Mouse (Mus musculus): ENCODE results near the gene Snx10.
"Not testable (repeated sequence)": the region's sequence is repeated elsewhere in the genome, so short reads cannot be mapped to it uniquely, and the experiment has no call there.

Gene Snx10

DNA sequence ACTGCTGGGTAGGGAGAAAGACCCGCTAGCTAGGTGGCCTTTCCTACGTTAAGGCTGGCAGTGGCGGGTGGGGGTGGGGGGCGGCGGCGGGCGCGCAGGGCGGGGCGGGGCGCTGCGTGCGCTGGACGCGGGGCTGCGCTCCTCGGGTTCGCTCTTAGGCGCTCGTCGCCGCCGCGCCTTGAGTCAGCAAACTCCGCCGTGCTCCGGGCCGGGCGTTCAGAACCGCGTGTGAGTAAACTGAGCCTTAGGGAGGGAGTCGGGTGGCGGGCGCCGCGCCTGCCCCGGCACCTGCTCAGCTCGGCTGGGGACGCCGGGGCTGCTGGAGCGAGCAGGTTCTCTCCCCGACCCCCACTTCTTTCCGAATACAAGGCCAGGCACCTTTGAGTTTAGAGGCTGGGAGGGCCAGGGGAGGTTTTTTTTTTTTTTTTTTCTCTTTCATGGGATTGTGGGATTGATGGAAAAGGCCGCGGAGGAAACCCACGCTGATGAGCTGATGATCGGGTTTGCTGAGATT is at the start of gene Snx10:
Gene Snx10, plus strand, starts transcription at position 95 of the 514 bp plus-strand sequence.
- no peak for DNase-seq (ENCODE audit: low read depth in 2 of 2, low spot score in 2 of 2)

DNA sequence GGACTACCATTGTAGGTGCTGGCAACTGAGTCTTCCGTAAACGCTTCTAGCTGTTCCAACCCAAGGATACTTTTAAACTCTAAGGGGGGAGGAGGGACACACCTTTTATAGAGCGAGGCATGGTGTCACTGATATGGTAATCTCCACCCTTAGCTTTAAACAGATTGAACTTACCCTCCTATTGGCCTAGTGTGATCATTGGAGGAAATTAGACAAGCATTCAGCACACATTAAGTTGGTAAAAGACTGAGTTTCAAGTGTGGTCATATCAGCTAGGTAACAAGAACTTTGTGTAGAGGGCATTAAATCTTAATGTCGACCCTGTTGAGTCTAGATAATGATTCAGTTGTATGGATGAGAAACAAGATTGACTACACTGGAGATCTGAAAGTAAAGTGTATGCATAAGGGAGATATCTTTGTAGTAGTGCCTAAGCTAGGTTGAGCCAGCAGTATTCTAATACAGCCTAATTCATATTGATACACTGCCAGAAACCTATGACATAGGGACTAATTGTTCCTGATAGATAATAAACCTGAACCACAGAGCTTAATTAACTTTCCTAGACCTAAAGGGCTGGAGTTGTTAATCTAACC is 44.5 kb upstream of the Snx10 start:
- no peak for DNase-seq (ENCODE audit: low read depth in 2 of 2, low spot score in 2 of 2)

DNA sequence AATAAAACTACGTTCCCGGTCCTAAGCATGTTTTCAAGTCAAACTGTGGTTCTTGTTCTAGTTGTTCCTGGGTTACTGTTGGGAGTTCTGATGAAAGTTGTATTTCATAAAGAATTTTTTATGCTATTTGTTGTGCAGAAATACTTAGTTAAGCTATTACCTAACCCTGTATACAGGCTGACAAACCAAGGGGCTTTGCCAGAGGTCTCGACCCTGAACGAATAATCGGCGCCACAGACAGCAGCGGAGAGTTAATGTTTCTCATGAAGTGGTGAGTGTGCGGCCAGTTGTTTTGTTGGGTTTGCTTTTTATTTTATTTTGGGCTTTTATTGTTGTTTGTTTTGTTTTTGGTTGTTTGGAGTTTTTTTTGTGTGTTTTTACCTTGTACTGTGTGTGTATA is 42.2 kb upstream of the Snx10 start:
- no peak for DNase-seq (ENCODE audit: low read depth in 2 of 2, low spot score in 2 of 2)

DNA sequence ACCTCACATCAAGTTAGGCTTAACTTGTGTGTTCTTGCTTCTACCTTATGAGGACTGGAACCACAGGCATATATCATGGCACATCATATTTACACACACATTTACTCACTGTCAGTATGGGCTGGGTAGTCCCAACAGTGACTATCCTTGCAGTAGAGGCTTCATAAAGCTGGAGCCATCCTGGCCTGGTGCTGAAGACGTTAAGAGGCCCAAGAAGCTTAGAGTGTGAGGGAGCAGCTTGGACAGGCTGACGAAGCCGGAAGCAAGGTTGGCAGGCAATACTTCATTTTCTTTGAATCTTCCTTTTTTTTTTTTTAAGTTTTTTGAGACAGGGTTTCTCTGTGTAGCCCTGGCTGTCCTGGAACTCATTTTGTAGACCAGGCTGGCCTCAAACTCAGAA is 39.8 kb upstream of the Snx10 start:
- DNase-seq (ENCODE audit: low read depth in 2 of 2, low spot score in 2 of 2), result no peak

DNA sequence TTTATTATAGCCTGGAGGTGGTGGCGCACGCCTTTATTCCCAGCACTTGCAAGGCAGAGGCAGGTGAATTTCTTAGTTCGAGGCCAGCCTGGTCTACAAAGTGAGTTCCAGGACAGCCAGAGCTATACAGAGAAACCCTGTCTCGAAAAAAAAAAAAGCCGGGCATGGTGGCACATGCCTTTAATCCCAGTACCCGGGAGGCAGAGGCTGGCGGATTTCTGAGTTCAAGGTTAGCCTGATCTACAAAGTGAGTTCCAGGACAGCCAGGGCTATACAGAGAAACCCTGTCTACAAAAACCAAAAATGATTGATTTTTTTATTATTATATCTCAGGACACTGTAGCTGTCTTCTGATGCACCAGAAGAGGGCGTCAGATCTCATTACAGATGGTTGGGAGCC is 39.1 kb upstream of the Snx10 start:
- not testable (repeated sequence) for DNase-seq (ENCODE audit: low read depth in 2 of 2, low spot score in 2 of 2)

DNA sequence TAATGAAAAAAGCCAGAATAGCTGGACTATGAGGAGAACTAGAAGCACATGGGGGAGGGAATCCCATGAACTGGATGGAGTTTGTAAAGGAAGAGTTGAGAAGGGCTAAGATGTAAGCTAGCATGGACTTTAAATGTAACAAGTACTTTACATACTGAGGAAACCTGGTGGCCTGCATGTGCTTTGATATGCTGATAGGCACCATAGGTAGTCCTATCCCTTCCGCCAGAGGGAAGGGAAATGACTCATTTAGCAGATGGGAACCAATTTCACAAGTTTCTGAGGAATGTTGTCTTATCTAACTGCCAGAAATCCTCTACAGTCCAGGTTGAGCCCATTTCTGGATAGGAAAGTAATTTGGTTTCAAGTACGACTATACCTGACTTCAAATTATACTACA is 38.1 kb upstream of the Snx10 start:
- no peak for DNase-seq (ENCODE audit: low read depth in 2 of 2, low spot score in 2 of 2)

DNA sequence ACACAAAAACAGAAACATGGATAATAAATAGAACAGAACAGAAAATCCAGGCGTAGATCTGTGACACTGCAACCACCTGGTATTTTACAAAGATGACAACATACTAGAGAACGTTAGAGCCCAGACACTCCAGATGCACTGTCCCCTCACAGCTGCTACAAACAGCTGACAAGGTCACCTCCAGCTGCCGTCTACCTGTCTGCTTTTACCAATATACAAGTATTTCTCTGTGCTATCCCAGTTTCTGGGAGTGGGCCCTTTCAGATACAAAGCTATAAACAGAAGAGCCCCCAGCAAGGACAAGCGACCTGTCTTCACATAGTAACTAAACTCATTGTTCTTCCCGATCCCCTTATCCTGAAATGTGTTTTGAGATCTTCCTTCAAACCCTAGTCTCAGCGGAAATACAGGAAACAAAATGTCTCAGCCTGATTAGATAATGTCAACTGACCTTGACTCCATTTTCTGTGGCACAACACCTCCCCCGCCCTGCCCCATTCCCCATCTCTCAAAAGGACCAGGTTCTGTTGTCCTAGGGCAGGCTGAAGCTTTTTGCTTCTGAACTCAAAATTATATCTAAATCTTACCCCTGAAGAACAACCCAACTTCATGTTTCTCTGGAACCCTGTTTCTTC is 37.5 kb upstream of the Snx10 start:
- DNase-seq (ENCODE audit: low read depth in 2 of 2, low spot score in 2 of 2), result no peak

DNA sequence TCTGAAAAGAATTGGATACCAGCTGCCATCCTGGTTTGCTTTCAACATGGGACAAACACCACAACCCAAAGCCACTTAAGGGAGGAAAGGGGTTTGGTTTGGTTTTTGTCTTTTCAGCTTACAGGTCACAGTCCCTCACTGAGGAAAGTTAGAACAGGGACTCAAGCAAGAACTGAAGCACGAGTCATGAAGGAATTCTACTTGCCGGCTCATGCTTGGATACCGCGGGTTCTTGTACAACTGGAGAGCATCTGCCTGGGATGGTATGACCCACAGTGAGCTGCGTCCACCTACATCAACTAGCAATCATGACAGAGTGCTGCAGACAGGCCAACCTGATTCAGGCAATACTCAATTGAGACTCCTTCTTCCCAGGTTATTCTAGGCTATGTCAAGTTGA is 37.0 kb upstream of the Snx10 start:
- DNase-seq (ENCODE audit: low read depth in 2 of 2, low spot score in 2 of 2), result no peak

DNA sequence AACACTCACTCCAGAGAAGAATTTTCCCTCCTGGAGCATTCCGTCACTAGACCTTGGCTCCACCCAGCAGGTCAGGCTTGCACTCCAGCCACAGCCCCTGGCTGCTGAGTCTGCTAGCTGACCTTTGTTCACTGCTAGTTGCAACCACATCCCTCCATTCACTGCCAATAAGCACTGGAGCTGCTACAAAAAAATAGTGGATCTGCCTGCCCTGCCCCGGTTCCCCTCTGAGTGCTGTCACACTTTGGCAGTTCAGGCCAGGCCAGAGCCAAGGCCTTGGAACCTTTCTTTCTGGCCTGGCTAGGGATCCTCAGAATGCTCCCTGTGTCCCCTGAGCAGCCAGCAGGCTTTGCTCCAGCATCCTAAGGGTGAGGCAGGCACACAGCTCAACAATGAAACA is 33.9 kb upstream of the Snx10 start:
- no peak for DNase-seq (ENCODE audit: low read depth in 2 of 2, low spot score in 2 of 2)

DNA sequence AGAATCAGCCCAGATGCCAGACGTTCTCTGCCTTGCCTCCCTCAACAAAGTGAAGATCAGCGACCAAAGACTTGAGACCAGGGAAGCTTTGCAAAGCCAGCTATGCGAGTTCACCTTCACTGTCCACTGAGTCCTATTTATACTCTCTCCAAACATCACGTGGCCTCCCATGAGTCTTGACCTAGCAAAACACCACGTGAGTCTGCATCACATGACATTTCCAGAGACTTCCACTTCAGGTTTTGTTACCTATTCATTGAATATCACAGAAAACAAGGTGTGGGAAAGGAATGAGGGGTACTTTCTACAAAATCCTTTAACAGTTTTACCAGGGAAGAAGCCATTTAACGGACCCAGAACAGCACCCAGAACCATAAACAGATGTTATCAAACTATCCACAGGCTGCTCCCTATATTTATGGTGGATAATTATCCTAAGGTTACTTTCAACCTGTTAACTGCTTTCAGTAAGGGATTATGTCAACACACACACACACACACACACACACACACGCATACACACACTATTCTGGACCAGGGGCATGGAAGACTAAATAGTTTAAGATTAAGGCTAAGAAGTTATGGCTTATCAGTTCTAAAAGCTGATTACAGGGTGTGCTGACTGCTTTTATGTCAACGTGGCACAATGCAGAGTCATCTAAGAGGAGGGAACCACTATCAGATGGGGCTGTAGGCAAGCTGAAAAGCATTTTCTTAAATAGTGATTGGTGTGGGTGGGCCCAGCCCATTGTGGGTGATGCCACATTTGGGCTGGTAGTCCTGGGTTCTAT is 26.2 kb upstream of the Snx10 start:
- no peak for DNase-seq (ENCODE audit: low read depth in 2 of 2, low spot score in 2 of 2)

DNA sequence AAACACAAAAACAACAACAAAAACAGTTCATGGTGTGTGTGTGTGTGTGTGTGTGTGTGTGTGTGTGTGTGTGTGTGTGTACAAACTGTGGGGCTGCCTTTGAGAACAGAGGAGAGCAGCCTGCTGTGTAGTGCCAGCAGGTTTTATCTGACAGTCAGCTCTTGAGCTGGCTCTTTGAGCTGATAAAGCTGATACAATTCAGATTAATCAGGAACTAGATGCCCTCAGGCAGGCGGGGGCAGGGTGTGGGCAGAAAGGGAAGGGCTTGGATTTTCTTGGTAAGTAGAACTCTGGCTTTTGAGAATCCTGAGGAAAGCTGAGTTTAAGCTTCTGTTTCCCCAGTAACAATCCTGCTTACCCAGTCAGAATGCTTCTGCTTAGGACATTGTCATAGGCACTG is 18.0 kb upstream of the Snx10 start:
- no peak for DNase-seq (ENCODE audit: low read depth in 2 of 2, low spot score in 2 of 2)

DNA sequence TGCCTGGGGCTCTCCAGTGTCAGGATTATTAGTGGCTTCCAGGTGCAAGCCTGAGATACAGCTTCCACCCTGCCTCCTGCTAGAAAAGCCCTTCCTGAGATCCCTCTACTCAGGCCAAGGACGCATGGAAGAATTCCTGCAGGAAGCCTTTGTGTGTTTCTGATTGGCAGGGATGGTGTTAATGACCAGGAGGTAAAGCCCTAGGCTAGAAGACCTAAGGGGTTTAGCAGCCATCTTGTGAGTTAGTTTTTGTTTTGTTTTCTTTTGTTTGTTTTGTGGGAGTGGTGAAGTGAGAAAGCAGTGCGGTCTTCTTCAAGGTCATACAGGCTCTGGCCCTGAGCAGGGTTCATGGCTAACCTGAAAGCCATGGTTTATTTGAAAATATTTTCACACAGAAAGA is 16.1 kb upstream of the Snx10 start:
- DNase-seq (ENCODE audit: low read depth in 2 of 2, low spot score in 2 of 2), result no peak

DNA sequence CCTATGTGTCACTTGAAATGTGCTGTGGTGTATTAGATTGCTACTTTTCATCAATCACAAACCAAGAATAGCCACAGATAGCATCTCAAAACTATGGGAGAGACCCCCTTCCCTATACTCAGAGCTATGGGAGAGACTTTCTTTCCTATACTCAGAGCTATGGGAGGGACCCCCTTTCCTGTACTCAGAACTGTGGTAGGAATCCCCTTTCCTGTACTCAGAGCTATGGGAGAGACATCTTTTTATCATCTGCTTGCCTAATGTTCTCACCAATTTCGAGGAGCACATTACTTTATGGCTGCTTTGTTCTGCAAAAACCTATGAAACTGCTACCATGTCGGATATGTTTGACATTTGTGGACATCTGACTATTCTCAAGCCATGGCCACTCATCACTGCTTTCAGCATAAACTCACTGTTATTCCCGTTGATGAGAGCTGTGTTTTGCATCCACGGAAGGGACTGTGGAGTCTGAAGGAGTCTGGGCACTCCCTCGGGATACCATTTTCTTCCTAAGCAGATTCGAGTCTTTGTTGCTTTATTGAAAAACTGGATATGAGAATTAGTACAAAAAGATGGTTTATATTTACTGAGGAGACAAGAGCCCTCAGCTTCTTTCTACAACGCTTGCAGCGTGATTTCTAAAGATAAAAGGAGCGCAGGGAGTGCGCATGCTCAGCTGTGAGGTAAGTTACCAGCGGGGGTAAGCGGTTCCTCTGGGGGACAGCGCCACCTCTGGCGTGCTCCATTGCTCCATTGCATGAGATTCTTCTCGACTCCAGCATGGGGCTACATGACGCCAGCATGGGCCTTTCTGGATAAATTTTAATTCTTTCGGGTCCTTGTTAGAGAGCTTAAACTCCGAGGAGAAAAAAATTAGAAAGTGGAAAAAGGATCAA is 14.7 kb upstream of the Snx10 start:
- peak; percentile 70 to 81 for DNase-seq (ENCODE audit: low read depth in 2 of 2, low spot score in 2 of 2)

DNA sequence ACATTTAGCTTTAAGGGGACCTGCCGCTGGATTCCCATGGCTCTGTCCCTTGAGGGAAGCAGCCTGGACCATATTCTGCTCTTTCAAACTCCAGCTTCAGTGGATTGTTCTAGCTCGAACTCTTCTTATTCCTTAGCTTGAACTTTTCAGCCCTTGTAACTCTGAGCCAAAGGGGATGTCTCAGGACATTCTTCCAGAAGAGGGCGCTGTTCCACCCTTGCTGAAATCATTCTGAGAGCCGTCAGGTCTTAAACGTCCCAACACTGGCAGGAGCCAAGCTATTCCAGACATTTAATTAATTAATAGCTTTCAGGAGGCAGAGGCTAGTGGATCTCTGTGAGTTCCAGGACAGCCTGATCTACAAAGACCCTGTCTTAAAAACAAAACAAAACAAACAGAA is 13.6 kb upstream of the Snx10 start:
- peak; percentile 56 to 70 for DNase-seq (ENCODE audit: low read depth in 2 of 2, low spot score in 2 of 2)

DNA sequence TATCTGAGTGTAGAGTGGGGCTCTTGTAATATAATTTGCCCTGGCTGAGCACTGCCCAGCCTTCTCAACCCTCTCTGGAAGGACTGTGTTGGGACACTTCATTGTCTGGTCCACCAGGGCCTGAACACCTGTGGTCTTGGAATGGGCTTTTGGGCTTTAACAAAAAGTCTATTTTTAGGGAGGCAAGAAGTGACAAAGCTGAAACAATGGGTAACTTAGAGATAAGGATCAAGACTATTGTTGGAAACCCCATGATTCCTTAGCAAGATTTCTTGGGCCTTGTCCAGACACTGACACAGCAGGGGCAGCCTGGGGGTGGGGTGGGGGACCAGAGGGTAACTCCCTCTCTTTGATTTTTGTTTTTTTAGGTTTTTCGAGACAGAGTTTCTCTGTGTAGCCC is 12.8 kb upstream of the Snx10 start:
- DNase-seq (ENCODE audit: low read depth in 2 of 2, low spot score in 2 of 2), result no peak

DNA sequence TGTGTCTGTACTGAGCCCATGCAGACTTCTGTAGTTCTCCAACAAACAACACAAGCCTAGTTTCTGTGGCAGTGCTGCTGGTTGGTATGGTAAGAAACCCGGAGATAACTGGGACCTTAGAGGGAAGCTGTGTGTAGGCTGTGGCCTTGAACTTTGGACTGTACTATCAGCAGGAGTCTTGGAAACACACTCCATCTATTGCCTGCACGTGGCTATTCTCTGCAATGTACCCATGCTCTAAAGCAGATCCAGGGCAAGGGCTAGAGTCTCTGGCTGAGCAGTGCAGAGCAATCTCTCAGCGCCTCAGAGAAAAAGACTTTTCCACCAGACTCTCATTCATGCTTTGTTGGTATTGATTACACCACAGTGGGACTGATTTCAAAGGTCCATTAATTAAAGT is 10.0 kb upstream of the Snx10 start:
- DNase-seq (ENCODE audit: low read depth in 2 of 2, low spot score in 2 of 2), result no peak

DNA sequence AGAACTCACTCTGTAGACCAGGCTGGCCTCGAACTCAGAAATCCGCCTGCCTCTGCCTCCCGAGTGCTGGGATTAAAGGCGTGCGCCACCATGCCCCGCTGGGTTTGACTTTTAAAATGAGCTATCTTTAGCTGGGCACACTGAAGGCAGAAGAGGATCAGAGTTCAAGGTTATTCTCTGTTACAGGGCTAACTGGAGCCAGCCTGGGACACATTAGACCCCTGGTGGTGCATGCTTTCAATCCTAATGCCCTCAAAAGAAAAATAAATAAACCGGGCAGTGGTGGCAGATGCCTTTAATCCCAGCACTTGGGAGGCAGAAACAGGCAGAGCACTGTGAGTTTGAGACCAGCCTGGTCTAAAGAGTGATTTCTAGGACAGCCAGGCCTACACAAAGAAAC is 8.8 kb upstream of the Snx10 start:
- DNase-seq (ENCODE audit: low read depth in 2 of 2, low spot score in 2 of 2), result no peak

DNA sequence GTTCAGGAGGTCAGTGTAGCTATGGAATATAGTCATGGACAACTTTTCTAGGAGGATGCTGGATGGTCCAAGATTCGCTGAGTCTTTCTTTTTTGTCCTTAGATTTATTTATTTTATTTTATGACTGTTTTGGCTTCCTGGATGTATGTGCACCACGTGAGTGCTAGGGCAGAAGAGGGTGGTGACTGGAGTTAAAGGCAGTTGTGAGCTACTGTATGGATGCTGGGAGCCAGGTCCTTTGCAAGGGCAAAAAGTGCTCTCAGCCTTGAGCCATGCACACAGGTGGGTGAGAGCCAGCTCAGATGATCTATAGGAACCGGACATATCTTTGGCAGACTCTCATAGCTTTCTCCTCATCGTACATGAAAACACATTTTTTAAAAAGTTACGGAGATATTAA is 391 bp upstream of the Snx10 start:
- DNase-seq (ENCODE audit: low read depth in 2 of 2, low spot score in 2 of 2), result no peak

DNA sequence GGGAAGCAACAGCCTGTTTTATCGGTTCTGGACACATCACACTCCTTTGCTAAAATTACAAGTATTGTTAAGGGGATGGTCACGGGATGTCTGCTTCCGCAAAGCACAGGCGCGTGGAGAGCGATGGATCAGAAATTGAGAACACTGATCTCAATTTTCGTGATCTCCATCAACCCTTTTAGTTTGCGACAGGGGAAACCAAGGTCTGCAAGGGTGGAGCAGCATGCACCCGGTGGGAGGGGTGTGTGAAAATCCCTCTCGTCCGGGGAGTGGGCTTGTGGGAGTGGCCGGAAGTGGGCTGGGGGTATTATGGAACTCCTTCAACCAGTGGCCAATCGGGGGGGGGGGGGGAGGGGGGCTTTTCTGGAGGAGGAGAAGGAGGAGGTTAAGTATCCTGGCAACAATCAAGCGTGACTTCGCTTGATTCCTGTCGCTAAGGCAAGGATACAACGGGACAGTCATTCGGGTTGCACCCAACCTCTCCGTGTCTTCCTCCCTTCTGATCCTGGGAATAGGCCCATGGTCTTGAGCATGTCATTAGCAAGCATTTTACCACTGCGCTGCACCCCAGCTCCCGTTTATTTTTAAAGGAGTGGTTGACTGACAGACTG is 725 bp downstream of the Snx10 start:
- DNase-seq (ENCODE audit: low read depth in 2 of 2, low spot score in 2 of 2), result no peak

DNA sequence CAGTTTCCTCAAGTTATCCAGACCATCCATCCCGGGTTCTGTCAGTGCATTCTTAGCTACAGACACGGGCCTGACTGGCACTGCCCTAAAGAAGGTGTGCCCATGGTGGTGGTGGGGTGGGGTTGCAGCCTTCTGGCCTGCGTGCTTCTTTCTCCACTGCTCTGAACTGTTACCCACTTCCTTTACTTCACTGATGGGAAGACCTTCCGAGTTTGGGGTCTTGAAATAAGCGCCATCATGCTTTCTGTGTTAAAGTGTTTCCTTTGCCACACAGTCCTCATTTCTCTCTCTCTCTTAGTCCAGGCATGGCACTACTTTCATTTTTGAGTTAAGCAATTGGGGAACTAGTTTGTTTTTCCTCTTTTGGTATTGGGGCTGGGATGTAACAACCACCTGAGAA is 1.3 kb downstream of the Snx10 start:
- no peak for DNase-seq (ENCODE audit: low read depth in 2 of 2, low spot score in 2 of 2)

DNA sequence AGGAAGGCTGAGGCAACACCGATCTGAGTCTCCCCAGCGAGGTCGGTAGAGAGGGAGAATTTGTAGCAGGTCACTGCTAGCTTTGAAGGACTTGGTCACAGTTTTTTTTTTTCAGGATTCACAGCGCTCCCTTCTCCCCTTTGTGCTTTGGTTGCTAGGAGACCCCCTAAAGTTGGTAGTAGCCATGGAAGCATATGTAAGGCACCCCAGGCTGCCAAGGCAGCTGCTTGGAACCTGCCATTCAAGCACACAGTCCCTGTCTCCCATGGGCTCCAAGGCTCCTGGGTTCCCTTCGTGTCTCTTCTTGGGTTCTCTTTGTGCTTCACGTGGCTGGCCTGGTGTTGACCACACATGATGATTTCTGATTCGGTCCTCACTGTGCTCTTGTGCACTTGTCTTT is 5.8 kb downstream of the Snx10 start:
- no peak for DNase-seq (ENCODE audit: low read depth in 2 of 2, low spot score in 2 of 2)
